Mouse (Mus musculus) forebrain, embryonic 11.5 days (tissue): ENCODE measurements around the gene AC134908.4. TPM values are rescaled to one million over a fixed set of nuclear protein-coding genes. Genes with fewer than 3 reads are reported as not detected.

Source experiments
- ATAC-seq: fragments of 200-750 bp; cut with Nextera tagmentation; replicated peaks from 2 replicates; pipeline ENCODE4 v1.8.0; 2017; ENCODE audit warnings: moderate TSS enrichment; ENCODE audit not compliant: low FRiP score
- DNase-seq: peaks from one replicate; pipeline ENCODE4 v3.0.0-alpha.2; 2017; ENCODE audit warnings: low spot score
- H3K27ac ChIP-seq: fragments of 300-500 bp; sonication (generic); 2 replicates; pipeline ENCODE4 v1.5.1; 2014; ENCODE audit warnings: low read depth, low read length
- H3K27me3 ChIP-seq: fragments of 300-500 bp; sonication (generic); 2 replicates; pipeline ENCODE4 v1.6.1; 2014; ENCODE audit warnings: mild to moderate bottlenecking, low read length, mixed read lengths; ENCODE audit not compliant: control insufficient read depth, insufficient read depth
- H3K36me3 ChIP-seq: fragments of 300-500 bp; sonication (generic); 2 replicates; pipeline ENCODE4 v1.6.1; 2014; ENCODE audit warnings: mild to moderate bottlenecking, low read length, moderate library complexity, mixed read lengths; ENCODE audit not compliant: control insufficient read depth, insufficient read depth
- H3K4me1 ChIP-seq: fragments of 300-500 bp; sonication (generic); replicated peaks from 2 replicates; pipeline ENCODE4 v1.6.1; 2014; ENCODE audit warnings: low read length, mixed read lengths; ENCODE audit not compliant: control insufficient read depth, insufficient read depth
- H3K4me2 ChIP-seq: fragments of 300-500 bp; sonication (generic); 2 replicates; pipeline ENCODE4 v1.6.1; 2014; ENCODE audit warnings: low read depth, mild to moderate bottlenecking, low read length, moderate library complexity, mixed read lengths; ENCODE audit not compliant: severe bottlenecking
- H3K4me3 ChIP-seq: fragments of 300-500 bp; sonication (generic); 2 replicates; pipeline ENCODE4 v1.5.1; 2014; ENCODE audit warnings: low read depth, low read length
- H3K9ac ChIP-seq: fragments of 300-500 bp; sonication (generic); 2 replicates; pipeline ENCODE4 v1.6.1; 2014; ENCODE audit warnings: low read length
- H3K9me3 ChIP-seq: fragments of 300-500 bp; sonication (generic); 2 replicates; pipeline ENCODE4 v1.6.1; 2016; ENCODE audit warnings: low read length, mixed read lengths; ENCODE audit not compliant: control insufficient read depth
- WGBS: fragments of 180-500 bp; shearing (Covaris S2); extraction: QIAGEN DNeasy Blood & Tissue Kit; methylation state at CpG from one replicate; pipeline ENCODE4 v1.1.7; 2014; 5-methylcytosine and 5-hydroxymethylcytosine counted together
- polyA plus RNA-seq: library from polyadenylated mRNA; unstranded; fragments of >200 nt; fragmentation: Nextera tagmentation; extraction: Ambion mirVana; gene quantifications from 2 replicates; pipeline ENCODE4 v1.2.1, GENCODE M21; 2014

Gene AC134908.4
- polyA plus RNA-seq, 1 experiment from 2014 or later: not detected

- WGBS: 1% methylated on average over 24 of the region's 24 CpGs
Measured at GRCm38 (mm10) chr17:25833291-25833663, 37.8 kb upstream of the AC134908.4 start, which contains the start of gene Stub1. TSS of gene Stub1 (minus strand) at chr17:25833404.

GRCm38 (mm10) chr17:25832436-25833290 lies 37.2 kb upstream of the AC134908.4 start:
- WGBS: under 1% methylated on average over 71 of the region's 77 CpGs
- ATAC-seq: peak; percentile 89

More at GRCm38 (mm10) chr17:25833291-25833663, 37.8 kb upstream of the AC134908.4 start, which contains the start of gene Stub1:
- DNase-seq: no peak
- Histone ChIP-seq H3K9me3 (no peaks in the 10 kb centered on the region), H3K27me3 (no peaks in the 10 kb centered on the region), H3K9ac (peak within 1 kb of the TSS; percentile 87), H3K36me3 (peaks cover 9% of the 10 kb centered on the region; the same call in 1 of the 2 replicates), H3K4me1 (peaks cover 47% of the 10 kb centered on the region), H3K4me2 (peak within 1 kb of the TSS; percentile 95), H3K4me3 (peak within 1 kb of the TSS; percentile 83), H3K27ac (peak within 1 kb of the TSS; percentile 96)
- ATAC-seq: peak; percentile 59

GRCm38 (mm10) chr17:25831451-25832281 lies 36.2 kb upstream of the AC134908.4 start:
- Histone ChIP-seq H3K27me3 (no peaks in the 10 kb centered on the region), H3K36me3 (peaks cover 9% of the 10 kb centered on the region; the same call in 1 of the 2 replicates), H3K27ac (no peak overlapping the region), H3K4me3 (peak overlapping the region; percentile 83), H3K9me3 (no peaks in the 10 kb centered on the region), H3K4me1 (peaks cover 41% of the 10 kb centered on the region), H3K4me2 (peak overlapping the region; percentile 76), H3K9ac (peak overlapping the region; percentile 87)
- ATAC-seq: no peak
- DNase-seq: peak; percentile 57
- 70% methylated on average over 21 of the region's 21 CpGs for WGBS

More at GRCm38 (mm10) chr17:25832436-25833290, 37.2 kb upstream of the AC134908.4 start:
- Histone ChIP-seq H3K4me2 (peak overlapping the region; percentile 95), H3K27ac (peak overlapping the region; percentile 96), H3K27me3 (no peaks in the 10 kb centered on the region), H3K4me1 (peaks cover 49% of the 10 kb centered on the region), H3K36me3 (peaks cover 9% of the 10 kb centered on the region; the same call in 1 of the 2 replicates), H3K4me3 (peak overlapping the region; percentile 83), H3K9me3 (no peaks in the 10 kb centered on the region), H3K9ac (peak overlapping the region; percentile 87)
- peak; percentile 99 for DNase-seq

- Histone ChIP-seq H3K27me3 (no peaks in the 10 kb centered on the region), H3K9ac (no peak overlapping the region), H3K4me2 (no peak overlapping the region), H3K4me3 (peak overlapping the region; percentile 83), H3K36me3 (peaks cover 9% of the 10 kb centered on the region; the same call in 1 of the 2 replicates), H3K4me1 (peaks cover 37% of the 10 kb centered on the region), H3K27ac (no peak overlapping the region), H3K9me3 (no peaks in the 10 kb centered on the region)
- peak; percentile 55 for DNase-seq
- WGBS: 89% methylated on average over 14 of the region's 14 CpGs
- ATAC-seq: no peak
Measured at GRCm38 (mm10) chr17:25830806-25831431, 35.5 kb upstream of the AC134908.4 start.

GRCm38 (mm10) chr17:25830200-25830753 lies 34.8 kb upstream of the AC134908.4 start:
- ATAC-seq: no peak
- peak overlapping the region; percentile 52 for H3K4me3 ChIP-seq
- H3K9me3 ChIP-seq: no peaks in the 10 kb centered on the region
- H3K36me3 ChIP-seq: peaks cover 9% of the 10 kb centered on the region; the same call in 1 of the 2 replicates
- no peak overlapping the region for H3K27ac ChIP-seq
- no peak for DNase-seq
- H3K27me3 ChIP-seq: no peaks in the 10 kb centered on the region
- no peak overlapping the region; the same call in 1 of the 2 replicates for H3K9ac ChIP-seq
- H3K4me2 ChIP-seq: peak overlapping the region; percentile 86
- WGBS: 84% methylated on average over 4 of the region's 4 CpGs
- peaks cover 37% of the 10 kb centered on the region for H3K4me1 ChIP-seq

GRCm38 (mm10) chr17:25829558-25830017 lies 34.1 kb upstream of the AC134908.4 start:
- H3K9ac ChIP-seq: peak overlapping the region; percentile 79
- peaks cover 34% of the 10 kb centered on the region for H3K4me1 ChIP-seq
- no peaks in the 10 kb centered on the region for H3K27me3 ChIP-seq
- H3K27ac ChIP-seq: peak overlapping the region; percentile 75
- WGBS: 47% methylated on average over 8 of the region's 8 CpGs
- peak overlapping the region; percentile 52 for H3K4me3 ChIP-seq
- H3K36me3 ChIP-seq: peaks cover 9% of the 10 kb centered on the region; the same call in 1 of the 2 replicates
- peak overlapping the region; percentile 86 for H3K4me2 ChIP-seq
- no peak for ATAC-seq
- peak; percentile 58 for DNase-seq
- no peaks in the 10 kb centered on the region for H3K9me3 ChIP-seq

GRCm38 (mm10) chr17:25828712-25829557 lies 33.5 kb upstream of the AC134908.4 start, which contains the start of gene Jmjd8:
TSS of gene Jmjd8 (plus strand) at chr17:25828867.
- Histone ChIP-seq H3K27ac (peak within 1 kb of the TSS; percentile 75), H3K9me3 (no peaks in the 10 kb centered on the region), H3K4me1 (peaks cover 33% of the 10 kb centered on the region), H3K27me3 (no peaks in the 10 kb centered on the region), H3K9ac (peak within 1 kb of the TSS; percentile 79), H3K4me2 (peak within 1 kb of the TSS; percentile 86), H3K4me3 (peak within 1 kb of the TSS; percentile 52), H3K36me3 (peaks cover 9% of the 10 kb centered on the region; the same call in 1 of the 2 replicates)
- WGBS: under 1% methylated on average over 32 of the region's 32 CpGs
- DNase-seq: peak; percentile 85
- ATAC-seq: peak; percentile 48
